Mouse (Mus musculus) limb, embryonic 15.5 days (tissue): ENCODE results near the gene Clybl. TPM values are rescaled to one million over a fixed set of nuclear protein-coding genes. Genes with fewer than 3 reads are reported as not detected.

Experiments used
- ATAC-seq: fragments of 200-750 bp; cut with Nextera tagmentation; 2 replicates; pipeline ENCODE4 v1.8.0; 2017; ENCODE audit warnings: low read depth, moderate TSS enrichment; ENCODE audit not compliant: insufficient number of reproducible peaks, low FRiP score, low TSS enrichment
- H3K27ac ChIP-seq: fragments of 300-500 bp; sonication (generic); 2 replicates; pipeline ENCODE4 v1.5.1; 2015; ENCODE audit warnings: moderate library complexity, mild to moderate bottlenecking, inconsistent platforms
- H3K27me3 ChIP-seq: fragments of 300-500 bp; sonication (generic); 2 replicates; pipeline ENCODE4 v1.6.1; 2015; ENCODE audit warnings: inconsistent platforms
- H3K36me3 ChIP-seq: fragments of 300-500 bp; sonication (generic); 2 replicates; pipeline ENCODE4 v1.6.1; 2015; ENCODE audit warnings: inconsistent platforms
- H3K4me1 ChIP-seq: fragments of 300-500 bp; sonication (generic); 2 replicates; pipeline ENCODE4 v1.6.1; 2015; ENCODE audit warnings: inconsistent platforms
- H3K4me2 ChIP-seq: fragments of 300-500 bp; sonication (generic); 2 replicates; pipeline ENCODE4 v1.6.1; 2015; ENCODE audit warnings: mild to moderate bottlenecking, inconsistent platforms
- H3K4me3 ChIP-seq: fragments of 300-500 bp; sonication (generic); 2 replicates; pipeline ENCODE4 v1.5.1; 2015; ENCODE audit warnings: mild to moderate bottlenecking, inconsistent platforms
- H3K9ac ChIP-seq: fragments of 300-500 bp; sonication (generic); 2 replicates; pipeline ENCODE4 v1.6.1; 2015; ENCODE audit warnings: inconsistent platforms
- H3K9me3 ChIP-seq: fragments of 300-500 bp; sonication (generic); 2 replicates; pipeline ENCODE4 v1.6.1; 2016; ENCODE audit warnings: inconsistent platforms
- WGBS: fragments of 180-500 bp; shearing (Covaris S2); methylation state at CpG from one replicate; pipeline ENCODE4 v1.1.7; 2015; 5-methylcytosine and 5-hydroxymethylcytosine counted together
- polyA plus RNA-seq: library from polyadenylated mRNA; unstranded; fragments of >200 nt; fragmentation: Nextera tagmentation; extraction: Ambion mirVana; gene quantifications from 2 replicates; pipeline ENCODE4 v1.2.1, GENCODE M21; 2015

The Clybl gene
- polyA plus RNA-seq, 1 experiment from 2014 or later: 19.0 TPM

GRCm38 (mm10) chr14:122330136-122330535, 148.6 kb downstream of the Clybl start:
- ATAC-seq: no peak
- 76% methylated on average over 9 of the region's 9 CpGs for WGBS
- no peak overlapping the region for H3K9ac ChIP-seq

GRCm38 (mm10) chr14:122330716-122331115, 149.2 kb downstream of the Clybl start:
- no peak overlapping the region for H3K4me2 ChIP-seq
- no peaks in the 10 kb centered on the region for H3K36me3 ChIP-seq
- H3K9me3 ChIP-seq: no peaks in the 10 kb centered on the region
- ATAC-seq: no peak
- no peaks in the 10 kb centered on the region for H3K4me1 ChIP-seq
- H3K4me3 ChIP-seq: no peak overlapping the region
- H3K9ac ChIP-seq: no peak overlapping the region
- H3K27ac ChIP-seq: no peak overlapping the region
- no peaks in the 10 kb centered on the region; the same call in 1 of the 2 replicates for H3K27me3 ChIP-seq
- 79% methylated on average over 2 of the region's 2 CpGs for whole genome bisulfite sequencing

More at GRCm38 (mm10) chr14:122330136-122330535, 148.6 kb downstream of the Clybl start:
- Histone ChIP-seq H3K36me3 (no peaks in the 10 kb centered on the region), H3K27ac (no peak overlapping the region), H3K4me2 (no peak overlapping the region), H3K4me3 (no peak overlapping the region), H3K4me1 (no peaks in the 10 kb centered on the region), H3K9me3 (no peaks in the 10 kb centered on the region), H3K27me3 (no peaks in the 10 kb centered on the region; the same call in 1 of the 2 replicates)

- H3K36me3 ChIP-seq: no peaks in the 10 kb centered on the region
- 46% methylated on average over 14 of the region's 14 CpGs for WGBS
- H3K9ac ChIP-seq: no peak overlapping the region
- no peak overlapping the region for H3K4me3 ChIP-seq
- H3K9me3 ChIP-seq: no peaks in the 10 kb centered on the region
- no peak overlapping the region for H3K27ac ChIP-seq
- no peak for ATAC-seq
- no peak overlapping the region for H3K4me2 ChIP-seq
- no peaks in the 10 kb centered on the region; the same call in 1 of the 2 replicates for H3K27me3 ChIP-seq
- H3K4me1 ChIP-seq: no peaks in the 10 kb centered on the region
Observed at GRCm38 (mm10) chr14:122331635-122332460, 150.3 kb downstream of the Clybl start.

- Histone ChIP-seq H3K9me3 (no peaks in the 10 kb centered on the region), H3K27me3 (no peaks in the 10 kb centered on the region), H3K4me2 (no peak overlapping the region), H3K27ac (no peak overlapping the region), H3K9ac (no peak overlapping the region), H3K4me1 (no peaks in the 10 kb centered on the region), H3K4me3 (no peak overlapping the region), H3K36me3 (no peaks in the 10 kb centered on the region)
- no peak for ATAC-seq
- WGBS: 24% methylated on average over 4 of the region's 4 CpGs
Observed at GRCm38 (mm10) chr14:122336957-122337356, 155.5 kb downstream of the Clybl start.

GRCm38 (mm10) chr14:122338784-122339183, 157.3 kb downstream of the Clybl start:
- Histone ChIP-seq H3K27me3 (no peaks in the 10 kb centered on the region), H3K36me3 (no peaks in the 10 kb centered on the region), H3K9me3 (no peaks in the 10 kb centered on the region), H3K4me2 (no peak overlapping the region), H3K4me3 (no peak overlapping the region), H3K9ac (no peak overlapping the region), H3K4me1 (no peaks in the 10 kb centered on the region), H3K27ac (no peak overlapping the region)
- WGBS: 69% methylated on average over 4 of the region's 4 CpGs
- no peak for ATAC-seq

GRCm38 (mm10) chr14:122340141-122340540, 158.6 kb downstream of the Clybl start:
- H3K9me3 ChIP-seq: no peaks in the 10 kb centered on the region
- no peaks in the 10 kb centered on the region for H3K36me3 ChIP-seq
- no peak overlapping the region for H3K27ac ChIP-seq
- no peak for ATAC-seq
- H3K4me1 ChIP-seq: no peaks in the 10 kb centered on the region
- H3K27me3 ChIP-seq: no peaks in the 10 kb centered on the region
- WGBS: 87% methylated on average over 5 of the region's 5 CpGs
- H3K4me3 ChIP-seq: no peak overlapping the region
- H3K4me2 ChIP-seq: no peak overlapping the region
- no peak overlapping the region for H3K9ac ChIP-seq

GRCm38 (mm10) chr14:122341591-122342360, 160.3 kb downstream of the Clybl start:
- Histone ChIP-seq H3K9ac (no peak overlapping the region), H3K9me3 (no peaks in the 10 kb centered on the region), H3K27me3 (no peaks in the 10 kb centered on the region), H3K4me2 (no peak overlapping the region), H3K4me3 (no peak overlapping the region), H3K36me3 (no peaks in the 10 kb centered on the region), H3K27ac (no peak overlapping the region), H3K4me1 (no peaks in the 10 kb centered on the region)
- no peak for ATAC-seq
- WGBS: 48% methylated on average over 6 of the region's 6 CpGs

- no peak for ATAC-seq
- no peak overlapping the region for H3K4me2 ChIP-seq
- H3K27me3 ChIP-seq: no peaks in the 10 kb centered on the region
- no peak overlapping the region for H3K9ac ChIP-seq
- no peaks in the 10 kb centered on the region for H3K4me1 ChIP-seq
- 75% methylated on average over 18 of the region's 18 CpGs for WGBS
- no peaks in the 10 kb centered on the region for H3K9me3 ChIP-seq
- no peaks in the 10 kb centered on the region for H3K36me3 ChIP-seq
- no peak overlapping the region for H3K4me3 ChIP-seq
- no peak overlapping the region for H3K27ac ChIP-seq
Observed at GRCm38 (mm10) chr14:122344272-122345224, 163.0 kb downstream of the Clybl start.

GRCm38 (mm10) chr14:122348069-122348468, 166.6 kb downstream of the Clybl start:
- H3K4me3 ChIP-seq: no peak overlapping the region
- H3K4me1 ChIP-seq: no peaks in the 10 kb centered on the region
- ATAC-seq: no peak
- H3K27me3 ChIP-seq: no peaks in the 10 kb centered on the region
- no peaks in the 10 kb centered on the region for H3K9me3 ChIP-seq
- 69% methylated on average over 7 of the region's 7 CpGs for WGBS
- no peak overlapping the region for H3K27ac ChIP-seq
- H3K9ac ChIP-seq: no peak overlapping the region
- no peaks in the 10 kb centered on the region for H3K36me3 ChIP-seq
- H3K4me2 ChIP-seq: no peak overlapping the region

GRCm38 (mm10) chr14:122349326-122349725, 167.8 kb downstream of the Clybl start:
- H3K27me3 ChIP-seq: no peaks in the 10 kb centered on the region
- H3K9me3 ChIP-seq: no peaks in the 10 kb centered on the region
- no peak overlapping the region for H3K9ac ChIP-seq
- H3K4me1 ChIP-seq: no peaks in the 10 kb centered on the region
- 62% methylated on average over 5 of the region's 5 CpGs for WGBS
- H3K27ac ChIP-seq: no peak overlapping the region
- ATAC-seq: no peak
- no peak overlapping the region for H3K4me2 ChIP-seq
- H3K36me3 ChIP-seq: no peaks in the 10 kb centered on the region
- no peak overlapping the region for H3K4me3 ChIP-seq

- Histone ChIP-seq H3K36me3 (no peaks in the 10 kb centered on the region), H3K27me3 (no peaks in the 10 kb centered on the region), H3K4me3 (no peak overlapping the region), H3K9ac (no peak overlapping the region), H3K4me2 (no peak overlapping the region), H3K4me1 (no peaks in the 10 kb centered on the region), H3K27ac (no peak overlapping the region), H3K9me3 (no peaks in the 10 kb centered on the region)
- 87% methylated on average over 4 of the region's 4 CpGs for WGBS
- ATAC-seq: no peak
Observed at GRCm38 (mm10) chr14:122349761-122350160, 168.3 kb downstream of the Clybl start.
